In the genomic region with DNA sequence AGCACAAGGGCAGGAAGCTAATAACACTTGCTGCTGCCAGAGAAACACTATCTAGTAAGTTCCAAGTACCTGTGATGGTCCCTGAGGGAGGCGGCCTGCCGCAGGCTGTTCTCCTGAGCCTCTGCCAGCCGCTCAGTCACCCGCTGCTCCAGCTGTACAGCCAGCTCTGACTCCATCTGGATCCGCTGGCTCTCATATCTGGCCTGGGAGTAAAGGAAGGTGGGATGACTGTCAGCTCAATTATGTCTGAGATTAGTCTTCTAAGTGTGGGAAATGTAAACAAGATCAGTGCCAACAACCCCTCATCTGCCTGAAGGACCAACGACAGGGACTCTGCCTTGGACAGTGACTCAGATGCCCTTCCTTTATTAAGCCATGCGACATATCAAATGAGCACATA, we compare ENCODE assay signal across 15 mouse cellular contexts. TPM values are rescaled to one million over a fixed set of nuclear protein-coding genes. Genes with fewer than 3 reads are reported as not detected.
DNase-seq lines count a peak whose midpoint lies in the region; ATAC-seq lines count a peak whose summit lies in the region.
"Had no signal": no experiment of that assay in that cellular context is flagged by ENCODE, and none has a peak within 500 bp of the region (broad histone marks: within the 10 kb centered on the region; RNA-seq: fewer than 3 reads in every experiment).

No protein-coding gene starts in this region.

- no peak overlapping the region for H3K4me2 ChIP-seq in heart, embryonic 12.5 days
- H3K4me2 ChIP-seq in neural tube, embryonic 14.5 days (ENCODE audit: low read depth, low read length): no peak overlapping the region
- H3K4me2 ChIP-seq in neural tube, embryonic 15.5 days: no peak overlapping the region
- H3K4me2 ChIP-seq: hindbrain, embryonic 15.5 days; kidney, embryonic 15.5 days had no signal

- peak; percentile 94 for DNase-seq in heart, adult 11 months
- DNase-seq in heart, postnatal 14 days: peak; percentile 42 to 53
- no peak for DNase-seq in adipocyte (ENCODE audit: low spot score)
- no peak for DNase-seq in liver
- DNase-seq: adrenal gland, adult 8-10 months; cerebellum, adult 11-12 months; embryo, embryonic 11 days had no signal

- H3K9me3 ChIP-seq in heart, embryonic 12.5 days (replicated peaks): no peaks in the 10 kb centered on the region
- H3K9me3 ChIP-seq in neural tube, embryonic 14.5 days (ENCODE audit: control insufficient read depth, low read length): no peaks in the 10 kb centered on the region
- H3K9me3 ChIP-seq in neural tube, embryonic 15.5 days (replicated peaks): no peaks in the 10 kb centered on the region
- H3K9me3 ChIP-seq: hindbrain, embryonic 15.5 days; kidney, embryonic 15.5 days had no signal

- H3K36me3 ChIP-seq in heart, embryonic 12.5 days: peaks cover 70% of the 10 kb centered on the region
- H3K36me3 ChIP-seq in neural tube, embryonic 14.5 days (ENCODE audit: control insufficient read depth, insufficient read depth, low read length): peaks cover 35% of the 10 kb centered on the region
- H3K36me3 ChIP-seq in neural tube, embryonic 15.5 days: peaks cover 62% of the 10 kb centered on the region

- intact Hi-C loops in heart, postnatal 14 days (cut with DNase I): no loop called here

- no peak overlapping the region for H3K4me3 ChIP-seq in heart, embryonic 12.5 days
- no peak overlapping the region for H3K4me3 ChIP-seq in neural tube, embryonic 14.5 days (ENCODE audit: low read depth, low read length)
- H3K4me3 ChIP-seq in neural tube, embryonic 15.5 days (replicated peaks): no peak overlapping the region
- H3K4me3 ChIP-seq: hindbrain, embryonic 15.5 days; kidney, embryonic 15.5 days; layer of hippocampus, adult 2 months had no signal

- H3K27ac ChIP-seq in heart, embryonic 12.5 days (ENCODE audit: poor library complexity, severe bottlenecking): no peak overlapping the region
- peak overlapping the region; percentile 7; the same call in 1 of the 2 replicates for H3K27ac ChIP-seq in neural tube, embryonic 14.5 days (ENCODE audit: low read depth, low read length)
- no peak overlapping the region for H3K27ac ChIP-seq in neural tube, embryonic 15.5 days (replicated peaks)
- H3K27ac ChIP-seq: hindbrain, embryonic 15.5 days; kidney, embryonic 15.5 days; layer of hippocampus, adult 2 months; liver, embryonic 14.5 days had no signal

- no peaks in the 10 kb centered on the region for H3K4me1 ChIP-seq in heart, embryonic 12.5 days (replicated peaks)
- H3K4me1 ChIP-seq in neural tube, embryonic 14.5 days (ENCODE audit: control insufficient read depth, insufficient read depth, low read length): no peaks in the 10 kb centered on the region
- no peaks in the 10 kb centered on the region for H3K4me1 ChIP-seq in neural tube, embryonic 15.5 days
- H3K4me1 ChIP-seq: kidney, embryonic 15.5 days had no signal

- no peak for ATAC-seq in heart, embryonic 12.5 days (ENCODE audit: insufficient number of reproducible peaks, low FRiP score)
- ATAC-seq in neural tube, embryonic 14.5 days (ENCODE audit: low read depth): no peak
- ATAC-seq in neural tube, embryonic 15.5 days (ENCODE audit: low FRiP score): no peak
- ATAC-seq: Patski had no signal

- WGBS in heart, embryonic 12.5 days: 68% methylated on average over 7 of the region's 7 CpGs
- WGBS in neural tube, embryonic 14.5 days: 80% methylated on average over 7 of the region's 7 CpGs
- WGBS in neural tube, embryonic 15.5 days: 64% methylated on average over 7 of the region's 7 CpGs

- no peak overlapping the region for H3K9ac ChIP-seq in heart, embryonic 12.5 days
- H3K9ac ChIP-seq in neural tube, embryonic 14.5 days (replicated peaks; ENCODE audit: low read depth, low read length): no peak overlapping the region
- no peak overlapping the region for H3K9ac ChIP-seq in neural tube, embryonic 15.5 days (replicated peaks)
- H3K9ac ChIP-seq: hindbrain, embryonic 15.5 days; kidney, embryonic 15.5 days; liver, embryonic 14.5 days had no signal

- H3K27me3 ChIP-seq in heart, embryonic 12.5 days (replicated peaks): no peaks in the 10 kb centered on the region
- H3K27me3 ChIP-seq in neural tube, embryonic 14.5 days (ENCODE audit: control insufficient read depth, insufficient read depth, low read length): no peaks in the 10 kb centered on the region
- H3K27me3 ChIP-seq in neural tube, embryonic 15.5 days (replicated peaks): no peaks in the 10 kb centered on the region
- H3K27me3 ChIP-seq: hindbrain, embryonic 15.5 days; kidney, embryonic 15.5 days; Patski had no signal

RNA-seq across cellular contexts. Expression of a gene that starts 12.3 kb away (rescaled TPM):
- polyA plus RNA-seq in heart, embryonic 12.5 days (2016; fragmentation: Nextera tagmentation; extraction: Ambion mirVana): 18.6 and 21.8 TPM in 2 replicates
- polyA plus RNA-seq in neural tube, embryonic 14.5 days (2014; fragmentation: Nextera tagmentation; extraction: Ambion mirVana): 10.3 and 15.7 TPM in 2 replicates
- 14.5 and 15.3 TPM in 2 replicates for polyA plus RNA-seq in neural tube, embryonic 15.5 days (2015; fragmentation: Nextera tagmentation; extraction: Ambion mirVana)
- 1 to 10 TPM; 3.4 to 6.1 TPM for total RNA-seq in heart, postnatal 14 days (2021)

RNA-seq across cellular contexts. Expression of a gene that starts 12.5 kb away (rescaled TPM):
- 168 and 176 TPM in 2 replicates for polyA plus RNA-seq in heart, embryonic 12.5 days (2016; fragmentation: Nextera tagmentation; extraction: Ambion mirVana)
- polyA plus RNA-seq in neural tube, embryonic 14.5 days (2014; fragmentation: Nextera tagmentation; extraction: Ambion mirVana): 191 and 200 TPM in 2 replicates
- 186 and 201 TPM in 2 replicates for polyA plus RNA-seq in neural tube, embryonic 15.5 days (2015; fragmentation: Nextera tagmentation; extraction: Ambion mirVana)
- total RNA-seq in heart, postnatal 14 days (2021): 10 to 100 TPM; 54.0 to 61.4 TPM

RNA-seq across cellular contexts. Expression of a gene that starts 14.8 kb away (rescaled TPM):
- 0.87 and 0.98 TPM in 2 replicates for polyA plus RNA-seq in heart, embryonic 12.5 days (2016; fragmentation: Nextera tagmentation; extraction: Ambion mirVana)
- polyA plus RNA-seq in neural tube, embryonic 14.5 days (2014; fragmentation: Nextera tagmentation; extraction: Ambion mirVana): 5.7 and 7.3 TPM in 2 replicates
- 6.0 and 7.3 TPM in 2 replicates for polyA plus RNA-seq in neural tube, embryonic 15.5 days (2015; fragmentation: Nextera tagmentation; extraction: Ambion mirVana)
- total RNA-seq in heart, postnatal 14 days (2021): under 1 TPM; 0.51 to 0.67 TPM

RNA-seq across cellular contexts. Expression of a gene that starts 29.0 kb away (rescaled TPM):
- polyA plus RNA-seq in heart, embryonic 12.5 days (2016; fragmentation: Nextera tagmentation; extraction: Ambion mirVana): 6.7 and 8.5 TPM in 2 replicates
- 213 and 260 TPM in 2 replicates for polyA plus RNA-seq in neural tube, embryonic 14.5 days (2014; fragmentation: Nextera tagmentation; extraction: Ambion mirVana)
- 213 and 250 TPM in 2 replicates for polyA plus RNA-seq in neural tube, embryonic 15.5 days (2015; fragmentation: Nextera tagmentation; extraction: Ambion mirVana)
- total RNA-seq in heart, postnatal 14 days (2021): under 1 TPM; 0.34 to 0.48 TPM

RNA-seq across cellular contexts. Expression of a gene that starts 57.9 kb away (rescaled TPM):
- 19.2 and 23.5 TPM in 2 replicates for polyA plus RNA-seq in heart, embryonic 12.5 days (2016; fragmentation: Nextera tagmentation; extraction: Ambion mirVana)
- 86.0 and 89.6 TPM in 2 replicates for polyA plus RNA-seq in neural tube, embryonic 14.5 days (2014; fragmentation: Nextera tagmentation; extraction: Ambion mirVana)
- 70.6 and 76.1 TPM in 2 replicates for polyA plus RNA-seq in neural tube, embryonic 15.5 days (2015; fragmentation: Nextera tagmentation; extraction: Ambion mirVana)
- total RNA-seq in heart, postnatal 14 days (2021): 10 to 100 TPM; 45.4 to 47.4 TPM

Comparison
In these comparisons a context has a peak if more than half of its experiments do, and no peak if none do; other contexts are left out.
1. DNase-seq: peak in heart, adult 11 months (single experiment) and heart, postnatal 14 days (2 of 2); none in adipocyte (single experiment) and liver (single experiment).